Mouse (Mus musculus): ENCODE measurements around the gene Camsap3. TPM values are rescaled to one million over a fixed set of nuclear protein-coding genes. Genes with fewer than 3 reads are reported as not detected.

The Camsap3 gene
- polyA plus RNA-seq, 2 experiments: 6.6 to 13.7 TPM

DNA sequence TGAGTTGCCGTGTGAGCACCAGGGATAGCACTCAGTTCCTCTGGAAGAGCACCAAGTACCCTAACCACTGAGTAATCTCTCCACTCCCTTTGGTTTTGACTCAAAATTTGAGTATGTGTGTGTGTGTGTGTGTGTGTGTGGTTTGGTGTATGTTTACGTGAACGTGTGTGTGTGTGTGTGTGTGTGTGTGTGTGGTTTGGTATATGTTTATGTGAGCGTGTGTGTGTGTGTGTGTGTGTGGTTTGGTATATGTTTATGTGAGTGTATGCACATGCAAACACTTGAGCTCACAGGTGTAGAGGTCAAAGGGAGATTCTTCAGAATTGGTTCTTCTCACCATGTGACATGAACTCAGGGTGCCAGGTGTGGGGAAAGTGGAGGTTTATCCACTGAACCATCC lies 31.0 kb upstream of the Camsap3 start:
- no peak overlapping the region for H3K4me3 ChIP-seq (replicated peaks; ENCODE audit: low read length)
- 70% methylated on average over 4 of the region's 4 CpGs for WGBS
- H3K27me3 ChIP-seq (ENCODE audit: control insufficient read depth, insufficient read depth, low read length): no peaks in the 10 kb centered on the region
- no peak for TF ChIP-seq POLR2A (IDR thresholded peaks at IDR 0.05; ENCODE audit: borderline replicate concordance, extremely low read depth, insufficient read depth, insufficient read length)
- no peak overlapping the region for H3K27ac ChIP-seq (replicated peaks; ENCODE audit: low read depth, low read length)
- H3K9me3 ChIP-seq (ENCODE audit: control insufficient read depth, low read length): no peaks in the 10 kb centered on the region
- H3K4me2 ChIP-seq (replicated peaks; ENCODE audit: low read depth, low read length, severe bottlenecking): no peak overlapping the region
- ATAC-seq (ENCODE audit: low FRiP score, low read depth): peak; percentile 78
- H3K36me3 ChIP-seq (ENCODE audit: control insufficient read depth, insufficient read depth, low read length): no peaks in the 10 kb centered on the region
- H3K9ac ChIP-seq (ENCODE audit: low read depth, low read length, severe bottlenecking): no peak overlapping the region
- H3K4me1 ChIP-seq (ENCODE audit: control insufficient read depth, insufficient read depth, low read length): no peaks in the 10 kb centered on the region
- no peak for DNase-seq (ENCODE audit: low spot score)

DNA sequence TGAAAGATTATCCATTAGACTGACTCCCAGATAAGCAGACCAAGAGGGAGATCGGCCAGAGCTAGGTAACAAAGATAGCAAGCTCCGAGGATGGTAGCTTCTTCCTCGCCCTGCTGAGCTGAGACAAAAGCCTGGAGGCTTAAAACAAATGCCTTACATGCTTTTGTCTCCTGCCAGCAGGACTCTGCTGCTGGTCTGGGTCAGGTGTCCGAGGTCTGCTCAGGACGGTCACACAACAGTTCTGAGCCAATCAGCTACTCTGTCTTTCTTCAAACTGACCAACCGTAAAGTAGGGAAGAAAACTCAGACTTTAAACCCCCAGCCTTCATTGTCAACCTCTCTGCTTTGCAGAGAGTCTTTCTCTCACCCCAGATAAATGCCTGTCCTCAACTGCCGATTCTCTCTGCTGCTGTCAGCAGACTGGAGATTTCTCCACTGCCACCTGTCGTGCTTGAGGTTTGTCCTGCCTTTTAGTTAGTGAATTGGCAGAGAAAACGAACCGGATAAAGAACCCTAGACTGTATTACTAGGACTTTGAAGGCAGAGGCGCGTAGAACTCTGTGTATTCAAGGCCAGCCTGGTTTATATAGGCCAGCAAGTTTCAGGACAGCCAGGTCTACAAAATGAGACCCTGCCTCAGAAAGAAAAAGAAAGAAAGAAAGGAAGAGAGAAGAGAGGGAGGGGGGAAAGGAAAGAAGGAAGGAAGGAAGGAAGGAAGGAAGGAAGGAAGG lies 19.3 kb upstream of the Camsap3 start, which contains the start of gene C330021F23Rik:
Gene C330021F23Rik, plus strand, starts transcription at position 350 of the 731 bp plus-strand sequence.
- no peaks in the 10 kb centered on the region for H3K36me3 ChIP-seq (ENCODE audit: control insufficient read depth, insufficient read depth, low read length)
- H3K27ac ChIP-seq (replicated peaks; ENCODE audit: low read depth, low read length): no peak within 1 kb of the TSS
- no peak for ATAC-seq (ENCODE audit: low FRiP score, low read depth)
- H3K9ac ChIP-seq (ENCODE audit: low read depth, low read length, severe bottlenecking): no peak within 1 kb of the TSS
- no peak within 1 kb of the TSS for H3K4me3 ChIP-seq (replicated peaks; ENCODE audit: low read length)
- H3K4me2 ChIP-seq (replicated peaks; ENCODE audit: low read depth, low read length, severe bottlenecking): no peak within 1 kb of the TSS
- H3K4me1 ChIP-seq (ENCODE audit: control insufficient read depth, insufficient read depth, low read length): no peaks in the 10 kb centered on the region
- no peaks in the 10 kb centered on the region for H3K27me3 ChIP-seq (ENCODE audit: control insufficient read depth, insufficient read depth, low read length)
- no peak for TF ChIP-seq POLR2A (IDR thresholded peaks at IDR 0.05; ENCODE audit: borderline replicate concordance, extremely low read depth, insufficient read depth, insufficient read length)
- DNase-seq (ENCODE audit: low spot score): no peak
- no peaks in the 10 kb centered on the region for H3K9me3 ChIP-seq (ENCODE audit: control insufficient read depth, low read length)
- 5% methylated on average over 12 of the region's 12 CpGs for WGBS

GRCm38 (mm10) chr8:3568378-3568777 lies 18.7 kb upstream of the Camsap3 start:
- Histone ChIP-seq H3K4me3 (replicated peaks; ENCODE audit: low read length) (no peak overlapping the region), H3K4me2 (replicated peaks; ENCODE audit: low read depth, low read length, severe bottlenecking) (no peak overlapping the region), H3K9ac (ENCODE audit: low read depth, low read length, severe bottlenecking) (no peak overlapping the region), H3K27me3 (ENCODE audit: control insufficient read depth, insufficient read depth, low read length) (no peaks in the 10 kb centered on the region), H3K27ac (replicated peaks; ENCODE audit: low read depth, low read length) (no peak overlapping the region), H3K4me1 (ENCODE audit: control insufficient read depth, insufficient read depth, low read length) (no peaks in the 10 kb centered on the region), H3K9me3 (ENCODE audit: control insufficient read depth, low read length) (no peaks in the 10 kb centered on the region), H3K36me3 (ENCODE audit: control insufficient read depth, insufficient read depth, low read length) (no peaks in the 10 kb centered on the region)
- WGBS: 13% methylated on average over 7 of the region's 7 CpGs
- no peak for TF ChIP-seq POLR2A (IDR thresholded peaks at IDR 0.05; ENCODE audit: borderline replicate concordance, extremely low read depth, insufficient read depth, insufficient read length)
- ATAC-seq (ENCODE audit: low FRiP score, low read depth) (no peak), DNase-seq (ENCODE audit: low spot score) (no peak)

GRCm38 (mm10) chr8:3569784-3570183 lies 17.3 kb upstream of the Camsap3 start:
- WGBS: 90% methylated on average over 5 of the region's 5 CpGs

GRCm38 (mm10) chr8:3574546-3574945 lies 12.5 kb upstream of the Camsap3 start:
- Histone ChIP-seq H3K9ac (ENCODE audit: low read depth, low read length, severe bottlenecking) (no peak overlapping the region), H3K4me3 (replicated peaks; ENCODE audit: low read length) (no peak overlapping the region), H3K36me3 (ENCODE audit: control insufficient read depth, insufficient read depth, low read length) (no peaks in the 10 kb centered on the region), H3K27me3 (ENCODE audit: control insufficient read depth, insufficient read depth, low read length) (no peaks in the 10 kb centered on the region), H3K9me3 (ENCODE audit: control insufficient read depth, low read length) (no peaks in the 10 kb centered on the region), H3K4me2 (replicated peaks; ENCODE audit: low read depth, low read length, severe bottlenecking) (no peak overlapping the region), H3K27ac (replicated peaks; ENCODE audit: low read depth, low read length) (no peak overlapping the region), H3K4me1 (ENCODE audit: control insufficient read depth, insufficient read depth, low read length) (peaks cover 3% of the 10 kb centered on the region; the same call in 1 of the 2 replicates)
- 96% methylated on average over 3 of the region's 3 CpGs for WGBS
- DNase-seq (ENCODE audit: low spot score): no peak
- no peak for TF ChIP-seq POLR2A (IDR thresholded peaks at IDR 0.05; ENCODE audit: borderline replicate concordance, extremely low read depth, insufficient read depth, insufficient read length)
- ATAC-seq (ENCODE audit: low FRiP score, low read depth): no peak

More at GRCm38 (mm10) chr8:3569784-3570183, 17.3 kb upstream of the Camsap3 start:
- Histone ChIP-seq H3K4me1 (ENCODE audit: control insufficient read depth, insufficient read depth, low read length) (no peaks in the 10 kb centered on the region), H3K4me3 (replicated peaks; ENCODE audit: low read length) (no peak overlapping the region), H3K4me2 (replicated peaks; ENCODE audit: low read depth, low read length, severe bottlenecking) (no peak overlapping the region), H3K27me3 (ENCODE audit: control insufficient read depth, insufficient read depth, low read length) (no peaks in the 10 kb centered on the region), H3K36me3 (ENCODE audit: control insufficient read depth, insufficient read depth, low read length) (no peaks in the 10 kb centered on the region), H3K9me3 (ENCODE audit: control insufficient read depth, low read length) (no peaks in the 10 kb centered on the region), H3K9ac (ENCODE audit: low read depth, low read length, severe bottlenecking) (no peak overlapping the region), H3K27ac (replicated peaks; ENCODE audit: low read depth, low read length) (no peak overlapping the region)
- ATAC-seq (ENCODE audit: low FRiP score, low read depth) (no peak), DNase-seq (ENCODE audit: low spot score) (no peak)
- no peak for TF ChIP-seq POLR2A (IDR thresholded peaks at IDR 0.05; ENCODE audit: borderline replicate concordance, extremely low read depth, insufficient read depth, insufficient read length)

Data from limb, embryonic 14.5 days (tissue).